Mouse (Mus musculus) forebrain, embryonic 14.5 days (tissue): ENCODE data around the gene Gigyf1. TPM values are rescaled to one million over a fixed set of nuclear protein-coding genes. Genes with fewer than 3 reads are reported as not detected.

Experiments used
- ATAC-seq: fragments of 200-750 bp; cut with Nextera tagmentation; 2 replicates; pipeline ENCODE4 v1.8.0; 2017; ENCODE audit warnings: mild to moderate bottlenecking, moderate library complexity
- DNase-seq: peaks from one replicate; pipeline ENCODE4 v3.0.0-alpha.2; 2015; ENCODE audit warnings: low spot score
- H3K27ac ChIP-seq: fragments of 300-500 bp; sonication (generic); 2 replicates; pipeline ENCODE4 v1.5.1; 2014; ENCODE audit warnings: low read depth, mild to moderate bottlenecking, control low read depth, low read length, moderate library complexity
- H3K27me3 ChIP-seq: fragments of 300-500 bp; sonication (generic); replicated peaks from 2 replicates; pipeline ENCODE4 v1.6.1; 2014; ENCODE audit warnings: low read length, control low read depth, mixed read lengths; ENCODE audit not compliant: control insufficient read depth, insufficient read depth
- H3K36me3 ChIP-seq: fragments of 300-500 bp; sonication (generic); 2 replicates; pipeline ENCODE4 v1.6.1; 2014; ENCODE audit warnings: low read length, control low read depth; ENCODE audit not compliant: control insufficient read depth, insufficient read depth
- H3K4me1 ChIP-seq: fragments of 300-500 bp; sonication (generic); 2 replicates; pipeline ENCODE4 v1.6.1; 2014; ENCODE audit warnings: antibody characterized with exemption, low read length, control low read depth; ENCODE audit not compliant: control insufficient read depth, insufficient read depth
- H3K4me2 ChIP-seq: fragments of 300-500 bp; sonication (generic); 2 replicates; pipeline ENCODE4 v1.6.1; 2014; ENCODE audit warnings: mild to moderate bottlenecking, control low read depth, low read length
- H3K4me3 ChIP-seq: fragments of 300-500 bp; sonication (generic); 2 replicates; pipeline ENCODE4 v1.5.1; 2014; ENCODE audit warnings: low read depth, low read length, control low read depth
- H3K9ac ChIP-seq: fragments of 300-500 bp; sonication (generic); 2 replicates; pipeline ENCODE4 v1.6.1; 2014; ENCODE audit warnings: mild to moderate bottlenecking, low read length, control low read depth, moderate library complexity
- H3K9me3 ChIP-seq: fragments of 300-500 bp; sonication (generic); replicated peaks from 2 replicates; pipeline ENCODE4 v1.6.1; 2016; ENCODE audit warnings: low read length, control low read depth, mixed read lengths; ENCODE audit not compliant: control insufficient read depth
- WGBS: fragments of 180-500 bp; shearing (Covaris S2); extraction: QIAGEN DNeasy Blood & Tissue Kit; methylation state at CpG from one replicate; pipeline ENCODE4 v1.1.7; 2014; 5-methylcytosine and 5-hydroxymethylcytosine counted together
- polyA plus RNA-seq: library from polyadenylated mRNA; unstranded; fragments of >200 nt; fragmentation: Nextera tagmentation; extraction: Ambion mirVana; gene quantifications from 2 replicates; pipeline ENCODE4 v1.2.1, GENCODE M21; 2014

Gene Gigyf1
- polyA plus RNA-seq, 1 experiment from 2014 or later: 11.5 TPM

DNA sequence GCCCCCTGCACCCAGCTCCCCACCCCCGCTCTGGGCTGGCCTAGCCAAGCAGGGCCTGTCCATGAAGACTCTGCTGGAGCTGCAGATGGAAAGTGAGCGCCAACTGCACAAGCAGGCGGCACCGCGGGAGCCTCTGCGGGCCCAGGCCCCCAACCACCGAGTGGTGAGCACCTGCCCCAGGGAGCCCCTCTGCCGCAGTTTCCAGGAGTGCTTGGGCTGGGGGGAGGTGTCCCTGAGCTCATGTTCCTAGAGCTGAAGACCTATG, 5.8 kb downstream of the Gigyf1 start:
- Histone ChIP-seq H3K9me3 (no peaks in the 10 kb centered on the region), H3K27me3 (no peaks in the 10 kb centered on the region), H3K36me3 (peaks cover 97% of the 10 kb centered on the region), H3K27ac (no peak overlapping the region), H3K9ac (no peak overlapping the region), H3K4me2 (no peak overlapping the region), H3K4me3 (no peak overlapping the region), H3K4me1 (no peaks in the 10 kb centered on the region)
- 89% methylated on average over 8 of the region's 8 CpGs for WGBS
- DNase-seq (no peak), ATAC-seq (no peak)

DNA sequence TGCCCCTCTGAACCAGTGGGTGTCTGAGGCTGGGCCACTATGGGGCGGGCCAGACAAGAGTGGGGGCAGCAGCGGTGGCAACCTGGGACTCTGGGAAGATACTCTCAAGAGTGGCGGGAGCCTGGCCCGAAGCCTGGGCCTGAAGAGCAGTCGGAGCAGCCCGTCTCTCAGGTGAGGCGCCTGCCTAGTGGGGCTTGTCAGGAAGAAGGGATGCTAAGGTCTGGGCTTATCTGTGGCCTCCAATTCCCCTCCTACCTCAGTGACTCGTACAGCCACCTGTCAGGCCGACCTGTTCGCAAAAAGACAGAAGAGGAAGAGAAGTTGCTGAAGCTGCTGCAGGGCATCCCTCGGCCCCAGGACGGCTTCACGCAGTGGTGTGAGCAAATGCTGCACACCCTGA, 6.3 kb downstream of the Gigyf1 start:
- DNase-seq: no peak
- Histone ChIP-seq H3K4me1 (peaks cover under 1% of the 10 kb centered on the region; the same call in 1 of the 2 replicates), H3K9me3 (no peaks in the 10 kb centered on the region), H3K27me3 (no peaks in the 10 kb centered on the region), H3K27ac (0 out of 2 replicates have a peak overlapping the region, but pooled peaks have one; percentile 14), H3K4me2 (no peak overlapping the region), H3K4me3 (no peak overlapping the region), H3K36me3 (peaks cover 97% of the 10 kb centered on the region), H3K9ac (no peak overlapping the region)
- no peak for ATAC-seq
- 89% methylated on average over 13 of the region's 13 CpGs for WGBS

DNA sequence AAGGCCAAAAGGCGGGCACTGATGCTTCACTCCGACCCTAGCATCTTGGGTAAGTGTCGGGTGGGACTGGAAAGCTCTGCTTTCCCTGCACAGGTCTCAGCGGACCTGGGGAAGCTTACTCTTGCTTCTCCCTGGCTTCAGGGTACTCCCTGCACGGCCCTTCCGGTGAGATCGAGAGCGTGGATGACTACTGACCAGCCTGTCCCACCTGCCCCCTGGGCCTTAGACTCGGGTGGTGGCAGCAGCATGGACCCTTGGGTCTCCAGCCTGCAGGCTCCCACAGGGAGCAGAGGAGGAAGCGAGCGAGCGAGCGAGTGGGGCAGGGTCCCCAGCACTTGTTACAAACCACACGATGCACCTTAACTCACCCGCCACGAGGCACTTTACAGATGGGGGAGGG, 7.2 kb downstream of the Gigyf1 start:
- Histone ChIP-seq H3K9me3 (no peaks in the 10 kb centered on the region), H3K4me1 (peaks cover 7% of the 10 kb centered on the region; the same call in 1 of the 2 replicates), H3K4me3 (no peak overlapping the region), H3K27me3 (no peaks in the 10 kb centered on the region), H3K36me3 (peaks cover 95% of the 10 kb centered on the region), H3K9ac (no peak overlapping the region), H3K4me2 (no peak overlapping the region), H3K27ac (peak overlapping the region; percentile 23; the same call in 1 of the 2 replicates)
- DNase-seq (no peak), ATAC-seq (no peak)
- WGBS: 77% methylated on average over 16 of the region's 16 CpGs

DNA sequence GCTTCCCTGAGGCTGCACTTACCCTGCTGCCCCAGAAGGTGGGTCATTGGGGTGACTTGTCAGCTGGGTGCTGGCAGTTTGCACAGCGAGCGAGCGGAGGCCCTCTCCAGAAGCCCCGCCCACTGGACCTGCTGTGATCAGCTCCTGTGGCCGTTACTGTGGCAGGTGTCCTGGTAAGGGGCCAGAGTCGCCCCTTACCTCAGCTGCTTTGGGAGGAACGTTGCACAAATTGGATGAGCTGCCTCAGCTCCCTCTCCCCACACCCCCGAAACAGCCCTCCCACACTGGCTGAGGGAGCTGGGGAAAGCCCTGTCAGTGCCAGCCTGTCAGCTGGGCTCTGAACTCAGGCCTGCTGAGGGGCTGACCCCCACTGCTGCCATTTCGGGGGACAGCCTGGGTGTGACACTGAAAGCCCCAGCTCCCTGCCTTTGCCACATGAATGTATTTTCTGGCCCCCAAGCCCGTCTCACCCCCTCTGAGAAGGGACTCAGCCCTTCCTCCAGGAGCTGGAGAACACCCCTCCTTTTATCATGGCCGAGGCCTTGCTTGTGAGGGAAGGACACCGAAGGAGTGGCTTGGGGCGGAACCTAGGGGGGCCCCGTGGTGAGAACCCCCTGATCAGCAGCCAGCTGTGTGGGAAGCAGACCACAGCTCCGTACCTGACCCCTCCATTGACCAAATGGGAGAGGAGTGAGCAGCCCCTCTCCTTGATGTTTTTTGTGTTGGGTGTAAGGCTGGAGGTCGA, 8.0 kb downstream of the Gigyf1 start:
- H3K27ac ChIP-seq: peak overlapping the region; percentile 52
- H3K27me3 ChIP-seq: no peaks in the 10 kb centered on the region
- H3K4me2 ChIP-seq: no peak overlapping the region
- WGBS: 42% methylated on average over 16 of the region's 16 CpGs
- no peak overlapping the region for H3K4me3 ChIP-seq
- H3K9me3 ChIP-seq: no peaks in the 10 kb centered on the region
- ATAC-seq (no peak), DNase-seq (peak; percentile 56)
- H3K4me1 ChIP-seq: peaks cover 7% of the 10 kb centered on the region; the same call in 1 of the 2 replicates
- no peak overlapping the region for H3K9ac ChIP-seq
- H3K36me3 ChIP-seq: peaks cover 86% of the 10 kb centered on the region

DNA sequence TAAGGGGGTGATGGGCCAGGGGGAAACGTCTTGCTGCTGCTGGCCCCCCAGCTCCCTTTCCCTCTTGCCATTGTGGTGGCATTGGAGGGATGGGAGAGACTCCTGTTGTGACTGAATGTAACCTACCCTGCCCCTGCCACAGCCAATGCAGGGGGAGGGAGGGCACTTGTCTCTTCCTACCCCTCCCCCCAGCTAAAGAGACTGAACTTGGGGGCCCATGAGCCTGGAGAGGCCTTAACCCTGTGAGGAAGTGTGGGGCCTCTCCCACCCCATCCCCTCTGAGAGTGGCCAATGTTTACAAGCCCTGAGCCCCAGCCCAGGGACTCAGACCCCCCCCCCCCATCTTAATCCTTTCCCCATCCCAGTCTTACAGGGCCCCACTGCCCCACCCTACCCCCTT, 9.1 kb downstream of the Gigyf1 start:
- DNase-seq: no peak
- Histone ChIP-seq H3K9ac (no peak overlapping the region), H3K4me1 (peaks cover 7% of the 10 kb centered on the region; the same call in 1 of the 2 replicates), H3K27me3 (no peaks in the 10 kb centered on the region), H3K27ac (peak overlapping the region; percentile 44; the same call in 1 of the 2 replicates), H3K9me3 (no peaks in the 10 kb centered on the region), H3K4me2 (no peak overlapping the region), H3K36me3 (peaks cover 76% of the 10 kb centered on the region), H3K4me3 (no peak overlapping the region)
- no peak for ATAC-seq
- WGBS: 40% methylated on average over 1 of the region's 1 CpGs

- DNase-seq (no peak), ATAC-seq (no peak)
- peaks cover 66% of the 10 kb centered on the region for H3K36me3 ChIP-seq
- H3K27ac ChIP-seq: no peak overlapping the region
- H3K27me3 ChIP-seq: no peaks in the 10 kb centered on the region
- 85% methylated on average over 22 of the region's 22 CpGs for WGBS
- no peak overlapping the region for H3K4me2 ChIP-seq
- no peak overlapping the region for H3K4me3 ChIP-seq
- no peak overlapping the region for H3K9ac ChIP-seq
- peaks cover 7% of the 10 kb centered on the region; the same call in 1 of the 2 replicates for H3K4me1 ChIP-seq
- H3K9me3 ChIP-seq: no peaks in the 10 kb centered on the region
Observed at GRCm38 (mm10) chr5:137528247-137528968, 10.1 kb downstream of the Gigyf1 start.

GRCm38 (mm10) chr5:137529221-137529995, 11.1 kb downstream of the Gigyf1 start:
- H3K4me1 ChIP-seq: peaks cover 10% of the 10 kb centered on the region
- H3K27ac ChIP-seq: peak overlapping the region; percentile 27; the same call in 1 of the 2 replicates
- H3K4me3 ChIP-seq: peak overlapping the region; percentile 95
- no peaks in the 10 kb centered on the region for H3K9me3 ChIP-seq
- H3K4me2 ChIP-seq: peak overlapping the region; percentile 68
- peaks cover 56% of the 10 kb centered on the region for H3K36me3 ChIP-seq
- WGBS: 83% methylated on average over 15 of the region's 15 CpGs
- no peaks in the 10 kb centered on the region for H3K27me3 ChIP-seq
- no peak for ATAC-seq
- no peak for DNase-seq
- H3K9ac ChIP-seq: peak overlapping the region; percentile 98

DNA sequence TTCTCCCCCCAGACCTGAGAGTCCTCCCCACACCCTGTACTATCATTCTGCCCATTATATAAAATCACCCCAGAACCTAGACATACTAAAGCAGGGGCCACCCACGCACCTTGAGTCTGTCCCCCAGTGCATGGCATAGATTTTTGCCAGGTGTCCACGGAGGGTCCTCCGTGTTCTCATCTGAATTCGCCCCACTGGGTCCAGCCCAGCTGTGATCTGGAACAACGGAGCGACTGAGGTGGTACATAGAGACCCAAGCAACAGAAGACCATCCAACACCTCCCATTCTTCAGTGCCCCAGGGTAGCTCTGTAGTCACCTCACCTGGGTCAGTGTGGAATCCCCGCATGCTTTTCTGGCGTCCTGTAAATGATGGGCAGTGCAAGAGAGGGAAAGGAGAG, 11.7 kb downstream of the Gigyf1 start:
- H3K9me3 ChIP-seq: no peaks in the 10 kb centered on the region
- 63% methylated on average over 8 of the region's 8 CpGs for WGBS
- peaks cover 10% of the 10 kb centered on the region for H3K4me1 ChIP-seq
- DNase-seq (no peak), ATAC-seq (no peak)
- H3K9ac ChIP-seq: peak overlapping the region; percentile 98
- H3K27ac ChIP-seq: peak overlapping the region; percentile 98
- peak overlapping the region; percentile 95 for H3K4me3 ChIP-seq
- H3K4me2 ChIP-seq: peak overlapping the region; percentile 68
- no peaks in the 10 kb centered on the region for H3K27me3 ChIP-seq
- H3K36me3 ChIP-seq: peaks cover 49% of the 10 kb centered on the region
